ENCODE assay signal across 21 mouse cellular contexts in genomic region chr13:44953546-44954231, GRCm38 (mm10). TPM values are rescaled to one million over a fixed set of nuclear protein-coding genes. Genes with fewer than 3 reads are reported as not detected.
DNase-seq lines count a peak whose midpoint lies in the region; ATAC-seq lines count a peak whose summit lies in the region.
"Had no signal": no experiment of that assay in that cellular context is flagged by ENCODE, and none has a peak within 500 bp of the region (broad histone marks: within the 10 kb centered on the region; RNA-seq: fewer than 3 reads in every experiment).

No protein-coding gene starts in this region.

- H3K27me3 ChIP-seq in hindbrain, embryonic 11.5 days (ENCODE audit: control insufficient read depth, insufficient read depth, low read length) = no peaks in the 10 kb centered on the region
- no peaks in the 10 kb centered on the region for H3K27me3 ChIP-seq in liver, embryonic 12.5 days (replicated peaks)
- H3K27me3 ChIP-seq: embryonic facial prominence, embryonic 12.5 days; forebrain, embryonic 12.5 days; Patski had no signal

- H3K4me2 ChIP-seq in hindbrain, embryonic 11.5 days (replicated peaks; ENCODE audit: low read depth, low read length) = no peak overlapping the region
- H3K4me2 ChIP-seq in liver, embryonic 12.5 days = no peak overlapping the region
- H3K4me2 ChIP-seq: embryonic facial prominence, embryonic 12.5 days; forebrain, embryonic 12.5 days had no signal

- no peak overlapping the region for H3K9ac ChIP-seq in hindbrain, embryonic 11.5 days (ENCODE audit: low read depth, low read length)
- H3K9ac ChIP-seq in liver, embryonic 12.5 days = no peak overlapping the region
- H3K9ac ChIP-seq: embryonic facial prominence, embryonic 12.5 days; forebrain, embryonic 12.5 days; forebrain, postnatal 0 days had no signal

- intact Hi-C loops in heart, postnatal 14 days (cut with DNase I) = loop anchor here (10.0 kb wide), 1 partner anchor 219 kb away; no protein-coding TSS in a partner anchor

- H3K27ac ChIP-seq in hindbrain, embryonic 11.5 days (ENCODE audit: low read depth, low read length) = no peak overlapping the region
- no peak overlapping the region for H3K27ac ChIP-seq in liver, embryonic 12.5 days
- H3K27ac ChIP-seq: embryonic facial prominence, embryonic 10.5 days; embryonic facial prominence, embryonic 12.5 days; forebrain, embryonic 12.5 days had no signal

- H3K4me3 ChIP-seq in hindbrain, embryonic 11.5 days (ENCODE audit: low read depth, low read length) = no peak overlapping the region
- no peak overlapping the region for H3K4me3 ChIP-seq in liver, embryonic 12.5 days
- H3K4me3 ChIP-seq: embryonic facial prominence, embryonic 10.5 days; embryonic facial prominence, embryonic 12.5 days; forebrain, embryonic 12.5 days had no signal

- peaks cover 3% of the 10 kb centered on the region; the same call in 1 of the 2 replicates for H3K36me3 ChIP-seq in hindbrain, embryonic 11.5 days (ENCODE audit: control insufficient read depth, insufficient read depth, low read length)
- peaks cover 19% of the 10 kb centered on the region for H3K36me3 ChIP-seq in liver, embryonic 12.5 days
- H3K36me3 ChIP-seq: embryonic facial prominence, embryonic 12.5 days; forebrain, embryonic 12.5 days had no signal

- ATAC-seq in hindbrain, embryonic 11.5 days (ENCODE audit: low FRiP score) = no peak
- no peak for ATAC-seq in liver, embryonic 12.5 days
- ATAC-seq: activated CD4-positive, CD25-positive, alpha-beta regulatory T cell, adult 4 months; forebrain, embryonic 14.5 days; forebrain, postnatal 0 days; Patski had no signal

- 87% methylated on average over 8 of the region's 8 CpGs for WGBS in hindbrain, embryonic 11.5 days
- 76% methylated on average over 8 of the region's 8 CpGs for WGBS in liver, embryonic 12.5 days (ENCODE audit: insufficient replicate concordance)

- DNase-seq in heart, adult 11 months = peak; percentile 64
- DNase-seq in heart, postnatal 14 days = no peak
- DNase-seq in Muller cell, postnatal 12 days (ENCODE audit: inconsistent ontology term) = peak; percentile 69
- peak; percentile 44 for DNase-seq in retina, embryonic 14.5 days (ENCODE audit: low spot score)
- DNase-seq in hindbrain, embryonic 11.5 days (ENCODE audit: low spot score) = no peak
- DNase-seq: adrenal gland, adult 8-10 months; adrenal gland, postnatal 14 days; adrenal gland, postnatal 36 days; cerebellum, adult 11-12 months; cerebellum, adult 2 months; cerebellum, adult 9-10 months; cerebellum, postnatal 10 days; cerebellum, postnatal 25 days; forebrain, postnatal 0 days had no signal

- H3K9me3 ChIP-seq in hindbrain, embryonic 11.5 days (ENCODE audit: control insufficient read depth, low read length) = no peaks in the 10 kb centered on the region
- no peaks in the 10 kb centered on the region for H3K9me3 ChIP-seq in liver, embryonic 12.5 days (replicated peaks)
- H3K9me3 ChIP-seq: embryonic facial prominence, embryonic 10.5 days; embryonic facial prominence, embryonic 12.5 days had no signal

- no peaks in the 10 kb centered on the region for H3K4me1 ChIP-seq in hindbrain, embryonic 11.5 days (replicated peaks; ENCODE audit: control insufficient read depth, insufficient read depth, low read length)
- H3K4me1 ChIP-seq in liver, embryonic 12.5 days = peaks cover 8% of the 10 kb centered on the region
- H3K4me1 ChIP-seq: forebrain, embryonic 12.5 days had no signal

RNA-seq across cellular contexts. Expression of gene Dtnbp1, which starts 48.3 kb away (rescaled TPM):
- 10 to 100 TPM; 60.5 to 70.5 TPM for total RNA-seq in heart, postnatal 14 days (2021)
- 69.2 and 74.0 TPM in 2 replicates for polyA plus RNA-seq in hindbrain, embryonic 11.5 days (2014; fragmentation: Nextera tagmentation; extraction: Ambion mirVana)
- 35.0 and 36.1 TPM in 2 replicates for polyA plus RNA-seq in liver, embryonic 12.5 days (2016; fragmentation: Nextera tagmentation; extraction: Ambion mirVana)

Comparison
In these comparisons a context has a peak if more than half of its experiments do, and no peak if none do; other contexts are left out.
1. DNase-seq: peak in heart, adult 11 months (single experiment), Muller cell, postnatal 12 days (single experiment) and retina, embryonic 14.5 days (single experiment); none in heart, postnatal 14 days (0 of 2) and hindbrain, embryonic 11.5 days (single experiment).